Mouse (Mus musculus) lung, postnatal 0 days (tissue): ENCODE results near the gene Tubgcp5. TPM values are rescaled to one million over a fixed set of nuclear protein-coding genes. Genes with fewer than 3 reads are reported as not detected.

Experiments
- ATAC-seq: fragments of 200-750 bp; cut with Nextera tagmentation; 2 replicates; pipeline ENCODE4 v1.8.0; 2017; ENCODE audit warnings: moderate library complexity
- DNase-seq: peaks from one replicate; pipeline ENCODE4 v3.0.0-alpha.2; 2016; ENCODE audit warnings: low spot score
- H3K27ac ChIP-seq: fragments of 300-500 bp; sonication (generic); 2 replicates; pipeline ENCODE4 v1.5.1; 2014; ENCODE audit warnings: antibody characterized with exemption, mild to moderate bottlenecking, low read length, mixed read lengths
- H3K27me3 ChIP-seq: fragments of 300-500 bp; sonication (generic); replicated peaks from 2 replicates; pipeline ENCODE4 v1.6.1; 2014; ENCODE audit warnings: low read length, mixed read lengths; ENCODE audit not compliant: insufficient read depth
- H3K36me3 ChIP-seq: fragments of 300-500 bp; sonication (generic); 2 replicates; pipeline ENCODE4 v1.6.1; 2014; ENCODE audit warnings: low read length, mixed read lengths; ENCODE audit not compliant: insufficient read depth
- H3K4me1 ChIP-seq: fragments of 300-500 bp; sonication (generic); 2 replicates; pipeline ENCODE4 v1.6.1; 2014; ENCODE audit warnings: antibody characterized with exemption, low read depth, low read length, mixed read lengths; ENCODE audit not compliant: insufficient read depth
- H3K4me2 ChIP-seq: fragments of 300-500 bp; sonication (generic); replicated peaks from 2 replicates; pipeline ENCODE4 v1.6.1; 2014; ENCODE audit warnings: low read depth, mild to moderate bottlenecking, low read length, moderate library complexity, mixed read lengths
- H3K4me3 ChIP-seq: fragments of 300-500 bp; sonication (generic); 2 replicates; pipeline ENCODE4 v1.5.1; 2014; ENCODE audit warnings: low read depth, low read length
- H3K9ac ChIP-seq: fragments of 300-500 bp; sonication (generic); replicated peaks from 2 replicates; pipeline ENCODE4 v1.6.1; 2014; ENCODE audit warnings: low read depth, mild to moderate bottlenecking
- H3K9me3 ChIP-seq: fragments of 300-500 bp; sonication (generic); 2 replicates; pipeline ENCODE4 v1.6.1; 2016; ENCODE audit warnings: low read length, mixed read lengths
- CTCF ChIP-seq: IDR thresholded peaks from 2 replicates; pipeline ENCODE4 v1.5.1; 2016; ENCODE audit warnings: antibody characterized with exemption, mild to moderate bottlenecking
- EP300 ChIP-seq: IDR thresholded peaks from 2 replicates; pipeline ENCODE4 v1.6.1; 2016; ENCODE audit warnings: antibody characterized with exemption, mild to moderate bottlenecking, control low read depth
- WGBS: fragments of 180-500 bp; shearing (Covaris S2); extraction: QIAGEN DNeasy Blood & Tissue Kit; methylation state at CpG from one replicate; pipeline ENCODE4 v1.1.7; 2014; 5-methylcytosine and 5-hydroxymethylcytosine counted together
- polyA plus RNA-seq: library from polyadenylated mRNA; unstranded; fragments of >200 nt; fragmentation: Nextera tagmentation; extraction: Ambion mirVana; gene quantifications from 2 replicates; pipeline ENCODE4 v1.2.1, GENCODE M21; 2015

Tubgcp5 gene
- polyA plus RNA-seq, 1 experiment from 2014 or later = 13.7 TPM

DNA sequence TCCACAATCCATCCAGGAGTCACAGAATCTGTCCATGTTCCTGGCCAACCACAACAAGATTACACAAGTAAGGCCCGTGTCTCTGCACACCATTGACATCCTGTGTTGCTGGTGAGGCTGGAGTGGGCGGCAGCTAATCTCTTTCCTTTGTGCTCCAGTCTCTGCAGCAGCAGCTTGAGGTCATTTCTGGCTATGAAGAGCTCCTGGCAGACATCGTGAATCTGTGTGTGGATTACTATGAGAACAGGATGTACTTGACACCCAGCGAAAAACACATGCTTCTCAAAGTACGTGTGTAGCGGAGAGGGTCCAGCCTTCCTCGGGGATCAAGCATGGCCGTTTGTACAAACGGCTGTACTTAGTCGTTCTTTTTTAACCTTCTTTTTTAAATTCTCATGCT lies 83.8 kb downstream of the Tubgcp5 start:
- 67% methylated on average over 10 of the region's 10 CpGs for WGBS
- H3K9me3 ChIP-seq = no peaks in the 10 kb centered on the region
- H3K4me1 ChIP-seq = no peaks in the 10 kb centered on the region
- H3K27me3 ChIP-seq = no peaks in the 10 kb centered on the region
- peaks cover 50% of the 10 kb centered on the region for H3K36me3 ChIP-seq
- no peak overlapping the region for H3K9ac ChIP-seq
- no peak overlapping the region for H3K4me2 ChIP-seq
- H3K4me3 ChIP-seq = no peak overlapping the region
- peak; percentile 90 for ATAC-seq
- peak; percentile 84 for DNase-seq
- H3K27ac ChIP-seq = no peak overlapping the region
- TF ChIP-seq CTCF (no peak), EP300 (peak; percentile 41; the same call in 1 of the 2 replicates)

DNA sequence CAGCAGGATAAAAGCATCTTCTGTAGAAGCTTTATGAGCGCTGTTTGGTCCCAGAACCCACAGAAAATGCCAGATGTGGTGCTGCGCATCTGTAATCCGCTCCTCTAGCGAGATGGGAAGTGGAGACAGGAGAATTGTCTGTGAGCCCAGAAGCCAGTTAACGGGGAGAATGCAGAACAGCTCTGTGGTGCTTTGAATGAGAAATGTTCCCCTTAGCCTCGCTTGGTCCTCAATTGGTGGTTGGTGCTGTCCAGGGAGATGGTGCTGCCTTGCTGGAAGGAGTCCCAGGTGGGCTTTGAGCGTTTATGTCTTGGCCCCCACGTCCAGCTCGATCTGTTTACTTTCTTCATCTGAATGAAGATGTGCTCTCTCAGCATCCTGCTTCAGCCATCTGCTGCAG lies 86.9 kb downstream of the Tubgcp5 start:
- no peak for DNase-seq
- 87% methylated on average over 9 of the region's 9 CpGs for WGBS
- no peak overlapping the region for H3K4me2 ChIP-seq
- no peaks in the 10 kb centered on the region for H3K4me1 ChIP-seq
- no peak overlapping the region for H3K27ac ChIP-seq
- H3K9me3 ChIP-seq = no peaks in the 10 kb centered on the region
- no peak for TF ChIP-seq EP300
- no peak for TF ChIP-seq CTCF
- no peaks in the 10 kb centered on the region for H3K27me3 ChIP-seq
- peaks cover 28% of the 10 kb centered on the region for H3K36me3 ChIP-seq
- no peak overlapping the region for H3K9ac ChIP-seq
- no peak for ATAC-seq
- H3K4me3 ChIP-seq = no peak overlapping the region

Other genes with a start within 250 kb of the Tubgcp5 start
- gene Siglech, start 26.0 kb upstream of the Tubgcp5 start, polyA plus RNA-seq = 0.27 and 0.42 TPM in 2 replicates
- gene Cyfip1, start 47.6 kb downstream of the Tubgcp5 start, polyA plus RNA-seq = 81.4 and 90.7 TPM in 2 replicates
- 36.0 and 40.2 TPM in 2 replicates for gene Nipa2, start 168.3 kb downstream of the Tubgcp5 start, polyA plus RNA-seq
- 9.6 and 10.0 TPM in 2 replicates for gene Nipa1, start 225.8 kb downstream of the Tubgcp5 start, polyA plus RNA-seq